Mouse (Mus musculus) megakaryocyte-erythroid progenitor cell, adult 5-6 weeks (primary cell): Measurements from ENCODE around the gene Cln5. TPM values are rescaled to one million over a fixed set of nuclear protein-coding genes. Genes with fewer than 3 reads are reported as not detected.

Experiments
- ATAC-seq: replicated peaks from 2 replicates; pipeline ENCODE4 v1.8.0; 2016; ENCODE audit warnings: mild to moderate bottlenecking, inconsistent platforms; ENCODE audit not compliant: severe bottlenecking, poor library complexity, low FRiP score, low TSS enrichment
- total RNA-seq, 2 experiments: library from RNA; stranded (forward) in 1 of 2; stranded (reverse) in 1 of 2; fragments of 200-1000, 215-1000 nt in 1 of 2; fragments of >200 nt in 1 of 2; fragmentation: Nextera tagmentation in 1 of 2; gene quantifications; 2 replicates each; pipeline ENCODE4 v1.2.3; 2014 to 2017

Cln5 gene
- 9.3 and 15.8 TPM in 2 replicates for total RNA-seq (2014; fragmentation: Nextera tagmentation)
- total RNA-seq (2017), result 15.6 and 19.8 TPM in 2 replicates

DNA sequence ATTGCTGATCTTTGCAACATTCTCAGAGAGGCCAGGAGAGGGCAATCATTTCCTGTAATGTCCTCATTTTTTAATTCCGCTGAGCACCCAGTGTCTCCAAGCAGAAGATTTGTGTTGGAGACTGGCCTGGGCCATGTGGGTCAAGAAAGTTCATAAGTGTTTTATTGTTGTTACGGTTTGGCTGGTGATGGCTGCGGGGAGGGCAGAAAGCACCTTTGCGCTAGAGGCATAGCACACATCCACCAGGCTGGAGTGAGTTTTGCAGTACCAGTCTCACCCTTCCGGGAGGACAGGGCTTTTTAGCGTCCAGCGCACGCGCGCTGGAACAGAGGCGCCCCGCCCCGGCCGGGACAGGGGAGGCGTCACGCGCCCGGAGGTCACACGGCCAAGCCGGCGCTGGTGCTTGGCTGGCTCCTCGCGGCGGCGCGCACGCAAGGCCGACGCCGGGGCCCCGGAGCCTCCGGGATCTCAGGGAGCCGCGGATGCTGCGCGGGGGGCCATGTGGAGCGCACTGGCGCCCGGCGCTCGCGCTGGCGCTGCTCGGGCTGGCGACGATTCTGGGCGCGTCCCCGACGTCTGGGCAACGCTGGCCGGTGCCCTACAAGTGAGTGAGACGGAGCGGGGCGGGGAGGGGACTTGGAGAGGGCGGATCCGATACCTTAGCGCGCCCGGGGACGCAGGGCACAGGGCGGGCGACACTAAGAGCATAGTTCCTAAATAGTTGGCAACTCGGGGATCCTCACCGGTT is at the start of gene Cln5:
TSS of gene Cln5 (plus strand) at position 353 of the 748 bp plus-strand sequence.
- peak; percentile 88 for ATAC-seq

GRCm38 (mm10) chr14:103029203-103029602 is 40.8 kb upstream of the Cln5 start:
- ATAC-seq, result no peak

GRCm38 (mm10) chr14:103033271-103033823 is 36.7 kb upstream of the Cln5 start:
- no peak for ATAC-seq

- ATAC-seq, result no peak
Observed at GRCm38 (mm10) chr14:103034076-103034475, 35.9 kb upstream of the Cln5 start.

DNA sequence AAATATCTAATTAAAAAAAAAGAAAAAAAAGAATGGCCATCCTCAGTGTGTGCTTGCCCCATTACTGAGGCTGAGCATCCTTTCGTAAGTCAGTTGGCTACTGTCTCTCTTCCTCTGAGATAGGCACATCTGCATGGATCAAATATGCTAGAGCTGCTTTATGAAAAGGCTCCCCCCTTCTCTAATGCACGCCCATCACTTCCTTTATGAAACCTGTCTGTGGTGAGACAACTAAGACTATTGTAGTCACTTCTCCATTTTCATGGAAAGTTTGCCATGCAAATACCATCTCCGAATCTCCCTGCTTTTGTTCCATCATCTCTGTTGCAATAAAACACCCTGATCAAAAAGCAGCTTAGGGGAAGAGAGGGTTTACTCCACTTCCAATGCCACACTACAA is 33.0 kb upstream of the Cln5 start:
- ATAC-seq, result no peak

DNA sequence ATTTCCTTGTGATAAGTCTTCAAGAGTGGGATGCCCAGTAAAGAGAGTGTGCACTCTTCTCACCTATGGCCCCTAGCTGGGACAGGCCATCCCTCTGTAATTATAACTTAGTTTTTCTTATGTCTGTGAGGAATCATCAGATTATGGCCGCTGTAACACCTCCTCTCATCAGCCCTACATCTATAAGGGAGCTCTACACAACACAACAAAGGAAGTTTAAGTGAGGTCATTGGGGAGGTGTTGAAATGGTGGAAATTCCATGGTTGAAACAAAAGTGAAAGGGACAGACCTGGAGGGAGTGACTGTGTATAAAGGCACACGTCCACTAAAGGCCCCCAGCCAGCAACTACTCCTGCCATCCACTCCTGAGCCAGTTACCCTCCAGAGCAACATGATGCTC is 23.3 kb upstream of the Cln5 start, which contains the start of gene Acod1:
TSS of gene Acod1 (plus strand) at position 301 of the 400 bp plus-strand sequence.
- ATAC-seq, result no peak

GRCm38 (mm10) chr14:103048292-103049086 is 21.5 kb upstream of the Cln5 start:
- ATAC-seq, result peak; percentile 90

DNA sequence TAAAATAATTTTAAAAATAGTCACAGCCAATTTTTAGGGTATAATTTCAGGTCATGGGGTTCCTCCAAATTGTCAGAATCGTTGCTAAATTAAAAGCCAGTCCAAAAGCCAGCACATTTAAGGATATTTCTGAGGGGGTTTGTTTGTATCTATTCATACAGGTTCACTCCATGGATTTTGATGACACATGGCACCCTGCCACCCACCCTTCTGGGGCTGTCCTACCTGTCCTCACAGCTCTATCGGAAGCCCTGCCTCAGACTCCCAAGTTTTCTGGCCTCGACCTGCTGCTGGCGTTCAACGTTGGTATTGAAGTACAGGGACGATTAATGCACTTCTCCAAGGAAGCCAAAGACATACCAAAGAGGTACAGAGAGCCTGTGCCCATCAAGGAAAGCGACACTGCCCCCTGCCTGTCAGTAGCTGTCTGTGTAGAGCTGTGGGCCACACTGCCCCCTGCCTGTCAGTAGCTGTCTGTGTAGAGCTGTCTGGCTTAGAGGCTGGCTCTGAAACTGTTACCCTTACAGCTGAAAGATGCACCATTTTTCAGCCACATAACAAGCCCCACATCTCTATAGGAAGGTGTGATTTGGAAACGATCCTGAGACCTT is 18.8 kb upstream of the Cln5 start:
- ATAC-seq, result peak; percentile 93

DNA sequence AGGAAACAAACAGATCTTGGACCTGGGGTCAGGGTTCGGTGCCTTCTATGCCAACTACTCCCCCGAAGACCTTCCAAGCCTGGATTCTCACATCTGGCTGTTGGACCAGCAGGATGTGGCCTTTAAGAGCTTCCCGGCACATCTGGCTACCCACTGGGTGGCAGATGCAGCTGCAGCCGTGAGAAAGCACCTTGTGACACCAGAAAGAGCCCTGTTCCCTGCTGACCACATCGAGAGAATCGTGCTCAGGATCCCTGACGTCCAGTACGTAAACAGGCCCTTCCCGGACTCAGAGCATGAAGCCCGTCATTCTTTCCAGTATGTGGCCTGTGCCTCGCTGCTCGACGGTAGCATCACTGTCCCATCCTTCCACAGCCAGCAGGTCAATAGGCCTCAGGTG is 15.3 kb upstream of the Cln5 start:
- no peak for ATAC-seq

- no peak for ATAC-seq
Observed at GRCm38 (mm10) chr14:103056601-103057000, 13.4 kb upstream of the Cln5 start.

DNA sequence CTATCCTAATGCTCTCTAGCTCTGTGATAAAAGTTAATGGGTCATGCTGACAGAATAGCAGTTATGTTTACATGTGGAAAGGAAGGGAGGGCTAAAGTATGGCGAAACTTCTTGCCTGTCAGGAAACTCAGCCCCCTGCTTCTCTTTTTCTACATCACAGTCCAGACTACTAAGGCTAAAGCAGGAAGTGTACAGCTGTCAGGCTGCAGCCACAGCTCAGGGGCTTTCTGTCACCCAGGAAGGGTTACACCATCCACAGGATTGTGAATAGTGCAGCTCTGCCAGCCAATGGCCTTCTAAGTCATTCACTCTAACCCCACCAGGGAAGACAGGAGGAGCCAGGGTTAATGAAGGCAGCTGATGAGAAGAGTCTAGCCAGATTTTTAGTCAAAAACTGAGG is 11.0 kb upstream of the Cln5 start:
- 0 out of 2 replicates have a peak, but pooled peaks have one; percentile 18 for ATAC-seq

- no peak for ATAC-seq
Observed at GRCm38 (mm10) chr14:103059495-103059894, 10.5 kb upstream of the Cln5 start.

DNA sequence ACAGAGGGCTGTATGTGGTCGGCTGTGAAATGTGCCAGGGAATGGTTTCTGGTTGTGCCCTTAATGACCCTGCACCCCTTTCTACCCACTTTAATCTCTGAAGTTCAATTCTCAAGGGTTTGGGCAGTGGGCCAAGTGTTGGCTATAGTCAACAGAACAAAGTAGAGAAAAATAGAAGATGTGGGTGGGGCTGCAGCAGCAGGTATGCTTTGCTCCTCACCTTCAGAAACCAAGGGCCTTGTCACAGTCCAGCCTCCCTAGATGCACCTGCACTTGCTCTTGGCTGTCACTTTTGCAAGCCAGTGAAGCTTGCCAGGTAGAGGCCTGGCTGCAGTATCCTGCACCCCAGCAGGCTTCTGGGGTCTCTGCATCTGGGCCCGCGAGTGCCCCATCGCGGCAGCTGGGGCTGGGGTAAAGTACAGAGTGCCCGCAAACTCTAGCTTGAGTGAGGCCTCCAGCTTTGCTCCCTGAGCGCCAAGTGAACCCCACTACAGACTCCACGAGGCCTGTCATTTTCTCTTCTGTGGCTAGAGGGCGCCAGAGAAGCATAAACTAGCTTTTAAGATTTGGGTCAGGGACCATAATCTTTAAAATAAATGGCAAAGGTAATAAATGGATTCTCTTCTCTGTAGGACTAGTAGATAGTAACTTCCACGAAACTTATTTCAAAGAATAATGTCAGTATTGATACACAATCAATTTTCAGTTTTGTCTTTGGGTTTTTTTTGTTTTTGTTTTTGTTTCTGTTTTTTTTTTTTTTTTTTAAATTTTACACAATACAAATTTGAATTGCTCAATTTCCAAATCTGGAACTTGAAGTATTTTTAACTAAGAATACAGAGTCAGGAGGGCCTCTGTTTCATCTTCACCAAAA is 4.5 kb upstream of the Cln5 start:
- ATAC-seq, result peak; percentile 40

DNA sequence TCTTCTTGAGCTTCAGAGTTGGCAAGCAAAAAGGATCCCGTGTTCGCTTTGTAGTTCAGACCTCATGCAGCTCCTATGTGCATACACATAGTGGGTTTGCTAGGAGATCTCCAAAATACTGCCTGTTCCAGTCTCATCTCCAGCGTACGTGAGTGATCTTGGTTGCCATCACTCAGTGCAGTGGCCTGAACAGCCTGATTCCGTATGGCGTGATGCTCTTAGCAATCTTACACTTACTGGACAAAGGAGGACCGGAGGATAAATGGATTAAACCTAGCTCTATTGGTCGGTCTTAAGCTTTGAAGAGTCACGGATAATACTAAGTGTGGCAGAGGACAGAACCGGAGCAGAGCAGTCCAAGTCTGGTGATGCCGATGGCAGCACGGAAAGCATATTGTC is 552 bp upstream of the Cln5 start:
- ATAC-seq, result peak; percentile 30

DNA sequence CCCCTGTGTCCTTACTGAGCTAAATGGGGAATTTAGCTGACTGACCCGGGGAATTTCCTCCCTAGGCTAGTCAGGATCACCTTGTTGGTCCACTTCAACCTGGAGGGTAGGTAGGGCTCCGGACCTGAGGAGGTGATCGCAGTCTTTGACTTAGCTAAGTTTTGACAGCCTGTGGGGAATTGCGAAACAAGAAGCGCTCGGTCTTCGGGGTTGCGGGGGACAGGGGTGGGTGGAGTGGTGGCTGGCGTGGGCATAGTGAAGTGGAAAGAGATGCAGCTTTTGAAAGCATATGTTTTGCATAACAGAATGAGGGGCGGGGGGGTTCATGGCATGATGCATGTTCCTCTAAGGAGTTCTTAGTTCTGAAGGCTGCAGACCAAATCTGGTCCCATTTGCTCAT is 774 bp downstream of the Cln5 start:
- peak; percentile 19; the same call in 1 of the 2 replicates for ATAC-seq

DNA sequence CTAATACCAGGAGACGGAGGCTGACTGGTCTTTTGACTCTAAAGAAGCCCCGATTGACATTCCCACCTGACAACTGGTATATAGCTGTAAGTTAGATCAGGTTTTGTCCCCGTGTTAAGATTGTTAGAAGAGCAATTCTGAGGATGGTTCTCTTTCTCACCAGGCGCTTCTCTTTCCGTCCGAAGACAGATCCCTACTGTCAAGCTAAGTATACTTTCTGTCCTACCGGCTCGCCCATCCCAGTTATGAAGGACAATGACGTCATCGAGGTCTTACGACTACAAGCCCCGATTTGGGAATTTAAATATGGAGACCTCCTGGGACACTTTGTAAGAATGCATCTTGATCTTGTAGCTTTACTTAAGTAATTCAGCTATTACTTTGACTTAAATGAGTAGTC is 1.5 kb downstream of the Cln5 start:
- no peak for ATAC-seq

DNA sequence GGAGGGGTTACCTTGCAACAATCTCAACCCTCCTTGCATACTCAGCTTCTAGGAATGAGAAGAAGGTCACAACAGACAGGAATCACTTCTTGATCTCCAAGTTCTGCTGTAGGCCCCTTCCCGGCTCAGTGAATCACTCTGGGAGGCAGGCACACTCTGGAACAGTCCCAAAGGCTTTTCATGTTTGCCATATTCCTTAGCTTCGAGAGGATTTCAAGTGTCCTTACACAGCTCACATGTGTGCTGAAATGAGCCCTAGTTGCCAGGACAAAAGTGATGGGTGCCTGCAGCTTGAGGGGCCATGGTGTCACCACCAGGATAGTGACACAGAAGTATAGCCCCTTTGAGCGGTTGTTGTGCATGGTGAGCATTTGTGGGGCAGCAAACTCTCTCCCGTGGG is 2.7 kb downstream of the Cln5 start:
- ATAC-seq, result no peak

DNA sequence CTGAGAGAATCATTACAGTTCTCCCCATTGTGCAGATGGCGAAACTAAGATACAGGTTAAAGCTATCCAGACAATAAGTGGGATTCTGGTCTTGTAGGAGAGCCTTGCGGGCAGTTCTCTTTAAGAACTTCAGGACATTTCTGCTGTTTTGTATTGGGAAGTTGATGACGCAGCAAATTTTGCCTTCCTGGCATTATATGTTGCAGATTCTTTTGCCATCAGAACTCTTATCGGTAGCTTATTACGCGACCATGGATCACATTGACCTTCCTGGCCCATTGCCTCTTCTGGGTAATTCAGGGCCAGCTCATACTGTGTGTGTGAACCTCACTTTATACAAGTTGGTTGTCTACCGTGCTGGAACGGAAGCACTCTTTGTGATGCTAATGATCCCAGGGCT is 3.8 kb downstream of the Cln5 start:
- ATAC-seq, result no peak

DNA sequence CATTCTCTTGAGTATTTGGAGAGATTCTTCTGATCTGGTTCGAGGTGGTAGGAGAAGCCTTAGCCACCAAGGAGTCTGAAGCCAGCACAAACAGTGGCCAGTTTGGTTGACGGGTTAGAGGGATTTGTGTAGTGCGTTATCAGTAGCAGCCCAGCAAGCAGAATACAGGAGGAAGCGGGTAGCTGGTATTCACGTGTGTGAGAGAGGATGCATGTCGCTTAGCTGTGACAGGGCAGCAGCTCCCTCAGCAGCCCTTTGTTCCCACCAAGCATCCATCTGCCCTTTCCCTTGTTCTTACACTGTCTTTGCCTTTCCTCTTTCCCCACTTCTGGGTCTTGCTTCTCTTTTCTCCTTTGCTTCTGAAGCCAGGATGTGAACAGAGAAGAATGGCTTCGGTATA is 5.2 kb downstream of the Cln5 start:
- ATAC-seq, result no peak
